Mouse (Mus musculus): Measurements from ENCODE around the gene Tom1l2.

Tom1l2 gene

DNA sequence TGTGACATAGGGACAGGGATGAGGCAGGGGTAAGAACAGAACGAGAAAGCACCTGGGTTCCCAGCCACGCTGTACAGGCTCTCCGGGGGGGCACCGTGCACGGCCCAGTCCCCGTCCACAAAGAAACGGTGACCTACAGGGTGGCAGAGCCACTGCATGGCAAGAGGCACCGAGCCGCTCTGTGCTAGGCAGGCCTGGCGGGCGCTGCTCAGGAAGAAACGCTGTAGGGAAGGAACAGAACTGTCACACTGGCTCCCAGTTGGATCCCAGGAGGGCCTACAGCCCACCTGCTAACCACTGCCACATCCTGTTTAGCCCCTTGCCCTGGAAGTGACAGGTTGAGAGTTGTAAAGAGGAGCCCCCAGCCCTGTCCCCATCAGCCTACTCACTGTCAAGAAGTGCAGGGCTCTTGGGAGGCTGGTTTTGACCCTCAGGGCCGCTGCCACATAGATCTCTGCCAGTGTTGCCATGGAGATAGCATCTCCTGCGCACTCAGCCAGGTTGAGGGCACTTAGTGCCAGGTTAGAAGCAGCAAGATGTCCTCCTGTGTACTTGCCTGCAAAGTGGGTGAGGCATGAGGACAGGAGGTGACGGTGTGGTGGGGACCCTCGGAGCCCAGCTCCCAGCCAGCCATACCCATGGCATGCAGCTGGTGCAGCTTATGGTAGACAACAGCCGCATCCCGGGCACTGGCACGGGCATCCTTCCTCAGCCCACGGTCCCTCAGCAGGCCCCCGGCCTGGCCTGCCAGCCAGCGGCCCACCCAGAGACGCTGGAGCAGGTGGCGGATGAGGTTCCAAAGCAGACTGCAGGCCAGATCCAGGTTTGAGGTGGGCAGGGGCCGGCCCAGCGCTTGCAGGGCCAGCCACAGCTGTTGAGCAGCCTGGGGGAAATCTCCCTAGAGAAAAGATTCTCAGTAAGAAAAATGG, 149.7 kb downstream of the Tom1l2 start:
- no peak for DNase-seq (ENCODE audit: low spot score)

GRCm38 (mm10) chr11:60200384-60200783, 152.3 kb downstream of the Tom1l2 start:
- no peak for DNase-seq (ENCODE audit: low spot score)

GRCm38 (mm10) chr11:60199702-60200184, 153.0 kb downstream of the Tom1l2 start:
- DNase-seq (ENCODE audit: low spot score), result peak; percentile 86

GRCm38 (mm10) chr11:60198651-60199050, 154.1 kb downstream of the Tom1l2 start:
- no peak for DNase-seq (ENCODE audit: low spot score)

- DNase-seq (ENCODE audit: low spot score), result no peak
These were observed 154.6 kb downstream of the Tom1l2 start for GRCm38 (mm10) chr11:60197998-60198619.

DNA sequence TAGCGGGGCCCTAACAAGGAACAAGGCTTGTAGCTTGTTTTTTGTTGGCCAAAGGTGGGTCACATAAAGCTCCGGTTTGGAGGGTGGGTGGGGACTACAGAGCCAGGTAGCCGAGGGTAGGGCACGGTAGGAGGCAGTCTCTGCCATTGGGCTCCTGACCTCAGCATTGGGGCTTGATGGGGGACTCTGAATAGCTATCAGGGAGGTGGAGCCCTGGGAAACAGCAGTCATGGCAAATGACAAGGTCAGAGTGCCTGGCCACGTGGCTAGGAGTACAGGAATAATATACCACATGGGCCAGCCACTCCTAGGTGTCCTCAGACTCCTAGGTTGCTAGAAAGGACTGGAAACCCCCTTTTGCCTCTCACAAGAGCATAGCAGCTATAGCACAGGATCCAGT, 156.4 kb downstream of the Tom1l2 start:
- DNase-seq (ENCODE audit: low spot score), result no peak

GRCm38 (mm10) chr11:60195108-60195507, 157.6 kb downstream of the Tom1l2 start:
- no peak for DNase-seq (ENCODE audit: low spot score)

GRCm38 (mm10) chr11:60193556-60193955, 159.1 kb downstream of the Tom1l2 start:
- no peak for DNase-seq (ENCODE audit: low spot score)

DNA sequence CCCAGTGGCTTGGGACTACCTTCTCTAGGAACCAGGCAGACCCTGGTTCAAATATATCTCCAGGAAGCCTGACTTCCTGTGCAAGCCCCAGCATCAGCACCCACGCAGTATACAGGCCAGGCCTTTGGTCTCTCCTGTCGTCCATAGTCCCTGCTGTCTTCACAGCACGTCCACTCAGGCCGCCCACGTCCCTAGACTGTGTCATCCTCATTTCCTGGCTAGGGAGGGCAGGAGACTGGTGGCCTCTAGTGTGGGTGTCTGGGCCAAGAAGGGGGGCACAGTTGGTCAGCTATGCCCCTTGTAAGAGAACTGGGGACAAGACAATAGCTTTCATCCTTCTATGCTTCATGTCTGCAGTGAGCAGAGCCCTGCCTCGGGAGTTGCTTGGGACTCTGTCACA, 160.2 kb downstream of the Tom1l2 start:
- DNase-seq (ENCODE audit: low spot score), result no peak

GRCm38 (mm10) chr11:60190055-60190641, 162.6 kb downstream of the Tom1l2 start:
- no peak for DNase-seq (ENCODE audit: low spot score)

DNA sequence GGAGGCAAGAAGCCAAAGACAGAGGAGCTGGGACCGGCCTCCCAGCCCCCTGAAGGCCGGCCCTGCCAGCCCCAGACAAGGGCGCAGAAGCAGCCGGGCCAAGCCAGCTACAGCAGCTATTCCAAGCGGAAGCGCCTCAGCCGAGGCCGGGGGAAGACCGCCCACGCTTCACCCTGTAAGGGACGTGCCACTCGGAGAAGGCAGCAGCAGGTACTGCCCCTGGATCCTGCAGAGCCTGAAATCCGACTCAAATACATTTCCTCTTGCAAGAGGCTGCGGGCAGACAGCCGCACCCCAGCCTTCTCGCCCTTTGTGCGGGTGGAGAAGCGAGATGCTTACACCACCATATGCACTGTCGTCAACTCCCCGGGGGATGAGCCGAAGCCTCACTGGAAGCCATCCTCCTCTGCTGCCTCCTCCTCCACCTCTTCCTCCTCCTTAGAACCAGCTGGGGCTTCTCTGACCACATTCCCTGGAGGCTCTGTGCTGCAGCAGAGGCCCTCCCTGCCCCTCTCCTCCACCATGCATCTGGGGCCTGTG, 163.1 kb downstream of the Tom1l2 start:
- no peak for DNase-seq (ENCODE audit: low spot score)

- no peak for DNase-seq (ENCODE audit: low spot score)
These were observed 164.3 kb downstream of the Tom1l2 start for GRCm38 (mm10) chr11:60188275-60188853.

- DNase-seq (ENCODE audit: low spot score), result no peak
These were observed 165.6 kb downstream of the Tom1l2 start for GRCm38 (mm10) chr11:60187070-60187469.

GRCm38 (mm10) chr11:60185396-60186231, 167.1 kb downstream of the Tom1l2 start:
- no peak for DNase-seq (ENCODE audit: low spot score)

GRCm38 (mm10) chr11:60184346-60185325, 168.1 kb downstream of the Tom1l2 start:
- no peak for DNase-seq (ENCODE audit: low spot score)

DNA sequence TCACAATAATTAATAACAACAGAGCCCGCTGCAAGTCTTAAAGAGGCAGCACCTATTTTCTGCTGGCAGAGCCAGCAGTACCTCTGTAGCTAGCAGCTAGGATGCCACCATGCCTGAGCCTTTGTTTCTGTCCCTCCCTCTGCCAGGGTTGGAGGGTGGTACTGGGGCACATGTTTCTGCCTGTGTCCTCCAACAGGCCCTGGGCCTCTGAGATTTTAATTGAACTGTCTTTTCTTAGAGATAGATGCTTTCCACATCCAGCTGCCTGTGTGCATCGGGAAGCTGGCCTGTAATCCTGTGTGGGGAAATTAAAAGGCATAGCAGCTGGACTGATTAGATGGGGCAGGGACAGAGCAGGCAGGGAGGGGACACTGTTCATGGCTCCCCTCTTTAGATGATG, 170.0 kb downstream of the Tom1l2 start:
- DNase-seq (ENCODE audit: low spot score), result no peak

DNA sequence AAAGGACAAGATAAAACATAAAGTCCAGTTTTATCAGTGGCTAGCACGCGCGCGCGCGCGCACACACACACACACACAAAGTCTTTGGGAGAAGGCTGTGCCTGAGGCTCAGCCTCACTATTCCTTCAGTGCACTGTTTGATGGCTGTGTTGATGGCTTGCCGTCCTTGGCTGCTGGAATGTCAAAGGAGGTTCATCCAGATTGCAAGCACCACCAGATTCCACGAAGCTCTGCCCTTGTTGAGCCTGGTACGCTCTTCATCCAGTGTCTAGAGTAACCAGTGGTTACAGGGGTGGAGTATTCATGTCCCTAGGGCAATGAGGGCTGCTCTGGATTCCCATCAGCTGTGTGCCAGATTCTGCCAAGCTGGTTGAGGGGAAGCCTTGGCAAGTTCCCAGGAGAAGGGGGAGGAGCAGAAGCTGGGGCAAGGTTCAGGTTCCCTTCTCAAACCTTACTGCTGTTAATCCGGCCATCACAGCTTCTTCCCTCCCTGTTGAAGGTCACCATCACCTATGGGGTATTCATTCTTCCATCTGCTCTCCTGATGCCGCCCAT, 170.5 kb downstream of the Tom1l2 start:
- no peak for DNase-seq (ENCODE audit: low spot score)

- no peak for DNase-seq (ENCODE audit: low spot score)
These were observed 174.2 kb downstream of the Tom1l2 start for GRCm38 (mm10) chr11:60178506-60178905.

GRCm38 (mm10) chr11:60178005-60178404, 174.7 kb downstream of the Tom1l2 start:
- no peak for DNase-seq (ENCODE audit: low spot score)

Data from left cerebral cortex, adult 11 months (tissue).